Comparison of ENCODE assay signal across 27 mouse cellular contexts in the genomic region with DNA sequence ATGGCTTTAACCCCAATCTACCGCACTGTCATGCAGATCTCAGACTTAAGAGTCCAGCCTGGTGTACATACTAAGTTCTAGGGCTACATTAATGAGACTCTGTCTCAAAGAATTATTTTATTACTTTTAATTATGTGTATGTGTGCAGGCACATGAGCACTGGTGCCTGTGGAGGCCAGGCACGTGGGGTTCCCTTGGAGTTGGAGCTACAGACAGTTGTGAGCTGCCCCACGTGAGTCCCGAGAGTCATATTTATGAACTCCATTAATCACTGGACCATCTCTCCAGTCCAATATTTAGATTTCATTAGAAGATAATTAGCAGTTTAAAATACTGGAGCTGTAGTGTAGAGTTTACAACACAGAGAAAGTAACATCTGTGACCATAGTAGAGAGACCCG.
DNase-seq lines count a peak whose midpoint lies in the region; ATAC-seq lines count a peak whose summit lies in the region.
"Had no signal": no experiment of that assay in that cellular context is flagged by ENCODE, and none has a peak within 500 bp of the region (broad histone marks: within the 10 kb centered on the region; RNA-seq: fewer than 3 reads in every experiment).

No protein-coding gene starts in this region.

- no peak overlapping the region for H3K4me3 ChIP-seq in hindbrain, embryonic 16.5 days (ENCODE audit: low read length)
- no peak overlapping the region for H3K4me3 ChIP-seq in hindbrain, embryonic 12.5 days
- no peak overlapping the region for H3K4me3 ChIP-seq in neural tube, embryonic 12.5 days
- H3K4me3 ChIP-seq in limb, embryonic 12.5 days (replicated peaks), result no peak overlapping the region
- H3K4me3 ChIP-seq: limb, embryonic 15.5 days; liver, embryonic 15.5 days had no signal

- H3K27me3 ChIP-seq in hindbrain, embryonic 16.5 days (replicated peaks; ENCODE audit: control insufficient read depth, insufficient read depth, low read length), result 0 out of 2 replicates have a peak, but pooled peaks cover 2% of the 10 kb centered on the region
- H3K27me3 ChIP-seq in hindbrain, embryonic 12.5 days, result 0 out of 2 replicates have a peak, but pooled peaks cover 2% of the 10 kb centered on the region
- H3K27me3 ChIP-seq in neural tube, embryonic 12.5 days (replicated peaks), result no peaks in the 10 kb centered on the region
- no peaks in the 10 kb centered on the region for H3K27me3 ChIP-seq in limb, embryonic 12.5 days
- H3K27me3 ChIP-seq: CH12.LX; limb, embryonic 15.5 days; liver, embryonic 15.5 days had no signal

- ATAC-seq in hindbrain, embryonic 16.5 days, result 0 out of 2 replicates have a peak, but pooled peaks have one; percentile 30
- no peak for ATAC-seq in hindbrain, embryonic 12.5 days (ENCODE audit: low FRiP score)
- peak; percentile 70 for ATAC-seq in neural tube, embryonic 12.5 days (ENCODE audit: low FRiP score, low read depth)
- no peak for ATAC-seq in limb, embryonic 12.5 days (ENCODE audit: insufficient number of reproducible peaks, insufficient read depth, low FRiP score, low TSS enrichment, low read depth)
- ATAC-seq: intestine, embryonic 16.5 days had no signal

- no peak overlapping the region for H3K27ac ChIP-seq in hindbrain, embryonic 16.5 days (ENCODE audit: low read depth, low read length)
- H3K27ac ChIP-seq in hindbrain, embryonic 12.5 days, result no peak overlapping the region
- no peak overlapping the region for H3K27ac ChIP-seq in neural tube, embryonic 12.5 days
- H3K27ac ChIP-seq in limb, embryonic 12.5 days, result 0 out of 2 replicates have a peak overlapping the region, but pooled peaks have one; percentile 0
- H3K27ac ChIP-seq: liver, embryonic 15.5 days; stomach, postnatal 0 days had no signal

- WGBS in hindbrain, embryonic 16.5 days, result 40% methylated on average over 5 of the region's 5 CpGs
- 51% methylated on average over 5 of the region's 5 CpGs for WGBS in hindbrain, embryonic 12.5 days
- 26% methylated on average over 5 of the region's 5 CpGs for WGBS in neural tube, embryonic 12.5 days
- WGBS in limb, embryonic 12.5 days, result 20% methylated on average over 5 of the region's 5 CpGs

- H3K36me3 ChIP-seq in hindbrain, embryonic 16.5 days (ENCODE audit: control insufficient read depth, insufficient read depth, low read length), result no peaks in the 10 kb centered on the region
- H3K36me3 ChIP-seq in hindbrain, embryonic 12.5 days, result no peaks in the 10 kb centered on the region
- H3K36me3 ChIP-seq in neural tube, embryonic 12.5 days, result no peaks in the 10 kb centered on the region
- no peaks in the 10 kb centered on the region for H3K36me3 ChIP-seq in limb, embryonic 12.5 days
- H3K36me3 ChIP-seq: limb, embryonic 15.5 days; liver, embryonic 15.5 days had no signal

- H3K9me3 ChIP-seq in hindbrain, embryonic 16.5 days (ENCODE audit: control insufficient read depth, low read length), result no peaks in the 10 kb centered on the region
- H3K9me3 ChIP-seq in hindbrain, embryonic 12.5 days (replicated peaks), result no peaks in the 10 kb centered on the region
- H3K9me3 ChIP-seq in neural tube, embryonic 12.5 days, result no peaks in the 10 kb centered on the region
- H3K9me3 ChIP-seq in limb, embryonic 12.5 days, result no peaks in the 10 kb centered on the region
- H3K9me3 ChIP-seq: limb, embryonic 15.5 days; liver, embryonic 15.5 days had no signal

- no peaks in the 10 kb centered on the region for H3K4me1 ChIP-seq in hindbrain, embryonic 16.5 days (ENCODE audit: control insufficient read depth, insufficient read depth, low read depth, low read length)
- peaks cover 19% of the 10 kb centered on the region for H3K4me1 ChIP-seq in hindbrain, embryonic 12.5 days
- H3K4me1 ChIP-seq in neural tube, embryonic 12.5 days, result peaks cover 20% of the 10 kb centered on the region
- H3K4me1 ChIP-seq in limb, embryonic 12.5 days (replicated peaks), result peaks cover 55% of the 10 kb centered on the region

- H3K9ac ChIP-seq in hindbrain, embryonic 16.5 days (ENCODE audit: low read depth, low read length), result no peak overlapping the region
- H3K9ac ChIP-seq in hindbrain, embryonic 12.5 days, result no peak overlapping the region
- H3K9ac ChIP-seq in neural tube, embryonic 12.5 days, result no peak overlapping the region
- H3K9ac ChIP-seq in limb, embryonic 12.5 days (replicated peaks), result no peak overlapping the region
- H3K9ac ChIP-seq: limb, embryonic 15.5 days; liver, embryonic 15.5 days; lung, embryonic 14.5 days had no signal

- no peak overlapping the region for H3K4me2 ChIP-seq in hindbrain, embryonic 16.5 days (ENCODE audit: low read length)
- H3K4me2 ChIP-seq in hindbrain, embryonic 12.5 days (replicated peaks), result no peak overlapping the region
- H3K4me2 ChIP-seq in neural tube, embryonic 12.5 days (replicated peaks), result no peak overlapping the region
- H3K4me2 ChIP-seq in limb, embryonic 12.5 days, result no peak overlapping the region
- H3K4me2 ChIP-seq: heart, embryonic 11.5 days; limb, embryonic 15.5 days; liver, embryonic 15.5 days; lung, embryonic 14.5 days had no signal

- DNase-seq in neural tube, embryonic 10.5 days (ENCODE audit: extremely low spot score, low spot score), result no peak
- DNase-seq in heart, adult 9 months (ENCODE audit: low spot score in 2 of 2), result no peak
- DNase-seq in kidney, postnatal 10 days, result no peak
- DNase-seq: adrenal gland, adult 8-10 months; B cell, adult 2 months; cerebellum, adult 2 months; cerebellum, postnatal 14 days; gastrocnemius, postnatal 25 days; heart, adult 11 months; heart, postnatal 36 days; kidney, adult 8-10 months; kidney, postnatal 14 days; lung, embryonic 14.5 days; lung, postnatal 14 days; right cerebral cortex, postnatal 4 days; thymus, adult 18-20 months; thymus, postnatal 25 days had no signal

Comparison
In these comparisons a context has a peak if more than half of its experiments do, and no peak if none do; other contexts are left out.
1. ATAC-seq: peak in hindbrain, embryonic 16.5 days (single experiment) and neural tube, embryonic 12.5 days (single experiment); none in hindbrain, embryonic 12.5 days (single experiment) and limb, embryonic 12.5 days (single experiment).